Mouse (Mus musculus) embryonic fibroblast, embryonic 13.5 days (primary cell): Measurements from ENCODE around the gene Arhgap29.

Experiments used
- CTCF ChIP-seq: IDR thresholded peaks from 2 replicates; pipeline ENCODE4 v1.5.1; 2011; ENCODE audit warnings: mild to moderate bottlenecking, control low read depth, low read length, moderate library complexity, borderline replicate concordance; ENCODE audit not compliant: insufficient read depth
- POLR2A ChIP-seq: IDR thresholded peaks from 2 replicates; pipeline ENCODE4 v1.6.1; 2011; ENCODE audit warnings: low read depth, mild to moderate bottlenecking, control low read depth, low read length, moderate library complexity

DNA sequence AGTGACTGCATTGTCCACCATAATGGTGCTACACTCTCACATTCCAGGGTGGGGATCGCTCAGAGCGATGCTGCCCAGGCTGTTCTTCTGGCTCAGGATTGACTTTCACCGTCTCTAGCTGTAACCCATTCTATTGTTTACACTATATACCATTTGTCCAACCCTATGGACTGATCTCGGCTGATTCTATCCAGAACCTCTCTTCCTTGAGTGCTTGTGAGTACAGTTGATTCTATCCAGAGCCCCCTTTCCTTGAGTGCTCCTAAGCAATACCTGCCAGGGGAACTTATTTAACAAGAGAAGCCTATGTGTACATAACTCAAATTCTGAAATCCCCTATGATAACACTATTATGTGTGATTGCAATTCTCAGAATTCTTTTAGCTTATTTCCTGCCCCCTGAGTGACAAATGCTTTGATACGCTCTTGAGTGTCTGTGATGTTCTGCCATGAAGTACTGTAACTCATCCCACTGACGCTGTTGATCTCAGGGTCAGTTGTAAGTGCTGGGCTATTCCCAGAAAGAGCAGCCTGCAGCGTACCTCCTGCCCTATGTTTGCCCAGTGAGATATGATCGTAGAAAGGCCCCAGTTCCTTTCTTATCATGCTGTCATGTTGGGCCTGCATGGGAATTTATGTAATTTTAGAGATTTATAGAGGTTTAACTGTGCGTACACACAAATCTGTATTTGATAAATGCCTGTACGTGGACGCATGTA, 27.4 kb upstream of the Arhgap29 start:
- TF ChIP-seq CTCF = no peak
- no peak for TF ChIP-seq POLR2A
